Mouse (Mus musculus) cerebellum, adult (tissue): ENCODE data around the gene Nudt6.

ENCODE experiments used
- ATAC-seq: cut with Nextera tagmentation; 2 replicates; pipeline ENCODE4 v1.9.2; 2017; ENCODE audit warnings: mild to moderate bottlenecking, moderate library complexity, mixed read lengths; ENCODE audit not compliant: insufficient number of reproducible peaks, low FRiP score, low TSS enrichment

Gene Nudt6

GRCm38 (mm10) chr3:37420072-37420471, at the start of gene Nudt6:
TSS of gene Nudt6 (minus strand) at chr3:37420211.
- ATAC-seq, result peak; percentile 74

GRCm38 (mm10) chr3:37469353-37469752, 49.3 kb upstream of the Nudt6 start:
- ATAC-seq, result no peak

- ATAC-seq, result no peak
Measured at GRCm38 (mm10) chr3:37468170-37468569, 48.2 kb upstream of the Nudt6 start.

GRCm38 (mm10) chr3:37455992-37456391, 36.0 kb upstream of the Nudt6 start:
- ATAC-seq, result no peak

- no peak for ATAC-seq
Measured at GRCm38 (mm10) chr3:37443409-37443808, 23.4 kb upstream of the Nudt6 start.

- ATAC-seq, result no peak
Measured at GRCm38 (mm10) chr3:37439770-37440169, 19.8 kb upstream of the Nudt6 start.

GRCm38 (mm10) chr3:37430359-37430758, 10.3 kb upstream of the Nudt6 start:
- no peak for ATAC-seq

GRCm38 (mm10) chr3:37426069-37426468, 6.1 kb upstream of the Nudt6 start:
- ATAC-seq, result no peak

- no peak for ATAC-seq
Measured at GRCm38 (mm10) chr3:37421179-37421578, 1.2 kb upstream of the Nudt6 start.

- peak; percentile 2; the same call in 1 of the 2 replicates for ATAC-seq
Measured at GRCm38 (mm10) chr3:37420641-37421040, 630 bp upstream of the Nudt6 start.

- peak; percentile 86 for ATAC-seq
Measured at GRCm38 (mm10) chr3:37419458-37419991, 486 bp downstream of the Nudt6 start, which contains the start of gene Spata5. TSS of gene Spata5 (plus strand) at chr3:37419896.

- peak; percentile 60 for ATAC-seq
Measured at GRCm38 (mm10) chr3:37418961-37419457, 1.0 kb downstream of the Nudt6 start.

GRCm38 (mm10) chr3:37418341-37418740, 1.7 kb downstream of the Nudt6 start:
- ATAC-seq, result no peak

- ATAC-seq, result peak; percentile 12; the same call in 1 of the 2 replicates
Measured at GRCm38 (mm10) chr3:37414413-37414960, 5.5 kb downstream of the Nudt6 start.

- ATAC-seq, result no peak
Measured at GRCm38 (mm10) chr3:37413446-37413845, 6.6 kb downstream of the Nudt6 start.

- no peak for ATAC-seq
Measured at GRCm38 (mm10) chr3:37407598-37407997, 12.4 kb downstream of the Nudt6 start.

- no peak for ATAC-seq
Measured at GRCm38 (mm10) chr3:37401729-37402610, 18.0 kb downstream of the Nudt6 start.

GRCm38 (mm10) chr3:37398661-37399395, 21.2 kb downstream of the Nudt6 start:
- ATAC-seq, result 0 out of 2 replicates have a peak, but pooled peaks have one; percentile 5

- ATAC-seq, result no peak
Measured at GRCm38 (mm10) chr3:37397646-37398045, 22.4 kb downstream of the Nudt6 start.

- ATAC-seq, result no peak
Measured at GRCm38 (mm10) chr3:37396930-37397608, 22.9 kb downstream of the Nudt6 start.
